9 mouse cellular contexts compared by ENCODE assay signal in genomic region chr9:21630673-21631072, GRCm38 (mm10). TPM values are rescaled to one million over a fixed set of nuclear protein-coding genes. Genes with fewer than 3 reads are reported as not detected.
DNase-seq lines count a peak whose midpoint lies in the region; ATAC-seq and TF ChIP-seq lines count a peak whose summit lies in the region.
"Had no signal": no experiment of that assay in that cellular context is flagged by ENCODE, and none has a peak within 500 bp of the region (broad histone marks: within the 10 kb centered on the region; RNA-seq: fewer than 3 reads in every experiment).

No protein-coding gene starts in this region.

- DNase-seq in gastrocnemius, adult 2 months: peak; percentile 65
- DNase-seq in gastrocnemius, postnatal 25 days: no peak
- DNase-seq in 3134 (ENCODE audit: extremely low read depth, insufficient read length, low spot score) (peak; percentile 34), NIH3T3 (ENCODE audit: low read depth) (peak; percentile 70)
- peak; percentile 21 for DNase-seq in embryo, embryonic 10 days (ENCODE audit: low spot score)
- DNase-seq in kidney, postnatal 36 days: peak; percentile 69 to 78
- DNase-seq in yolk sac, embryonic 10.5 days (ENCODE audit: low spot score): no peak

- H3K4me3 ChIP-seq in gastrocnemius, adult 2 months: no peak overlapping the region
- H3K4me3 ChIP-seq: myocyte had no signal

- intact Hi-C loops in gastrocnemius, adult 2 months (cut with DNase I): no loop called here

- no peak overlapping the region for H3K27ac ChIP-seq in gastrocnemius, adult 2 months

- TF ChIP-seq CTCF in gastrocnemius, adult 2 months (IDR thresholded peaks at IDR 0.05): peak; percentile 80

- ATAC-seq in monocyte, adult 5-6 weeks (replicated peaks; ENCODE audit: insufficient number of reproducible peaks, low FRiP score, low TSS enrichment, poor library complexity, severe bottlenecking): 0 out of 2 replicates have a peak, but pooled peaks have one; percentile 42

RNA-seq across cellular contexts. Expression of gene Smarca4, which starts 14.7 kb away (rescaled TPM):
- 10 to 100 TPM; 39.0 to 40.7 TPM for total RNA-seq in gastrocnemius, adult 2 months (2021)
- total RNA-seq in gastrocnemius, postnatal 25 days (2021): 10 to 100 TPM; 39.3 to 39.6 TPM
- total RNA-seq in monocyte, adult 5-6 weeks (2017): 46.9 to 71.7 TPM (median 48.3 TPM) in 3 replicates

RNA-seq across cellular contexts. Expression of gene Yipf2, which starts 38.0 kb away (rescaled TPM):
- 1 to 10 TPM; 5.8 to 6.9 TPM for total RNA-seq in gastrocnemius, adult 2 months (2021)
- 1 to 10 TPM; 3.5 to 5.1 TPM for total RNA-seq in gastrocnemius, postnatal 25 days (2021)
- total RNA-seq in monocyte, adult 5-6 weeks (2017): 9.4 to 12.1 TPM (median 10.3 TPM) in 3 replicates

RNA-seq across cellular contexts. Expression of gene Timm29, which starts 38.2 kb away (rescaled TPM):
- total RNA-seq in gastrocnemius, adult 2 months (2021): 10 to 100 TPM; 44.1 to 48.3 TPM
- 10 to 100 TPM; 41.6 to 41.8 TPM for total RNA-seq in gastrocnemius, postnatal 25 days (2021)
- total RNA-seq in monocyte, adult 5-6 weeks (2017): 21.2 to 32.4 TPM (median 25.6 TPM) in 3 replicates

Comparison
In these comparisons a context has a peak if more than half of its experiments do, and no peak if none do; other contexts are left out.
1. DNase-seq: peak in gastrocnemius, adult 2 months (single experiment), 3134 (single experiment), NIH3T3 (single experiment), embryo, embryonic 10 days (single experiment) and kidney, postnatal 36 days (2 of 2); none in gastrocnemius, postnatal 25 days (single experiment) and yolk sac, embryonic 10.5 days (single experiment).